Mouse (Mus musculus) midbrain, embryonic 13.5 days (tissue): ENCODE data around the gene Ppp4r3a. TPM values are rescaled to one million over a fixed set of nuclear protein-coding genes. Genes with fewer than 3 reads are reported as not detected.
A peak's percentile ranks its signal among the peaks of the same experiment; 100 is the strongest.

ENCODE experiments used
- ATAC-seq: fragments of 200-750 bp; cut with Nextera tagmentation; 2 replicates; pipeline ENCODE4 v1.8.0; 2017; ENCODE audit warnings: mild to moderate bottlenecking, moderate TSS enrichment, moderate library complexity
- H3K27ac ChIP-seq: fragments of 300-500 bp; sonication (generic); 2 replicates; pipeline ENCODE4 v1.5.1; 2015; ENCODE audit warnings: inconsistent platforms, mild to moderate bottlenecking, moderate library complexity
- H3K27me3 ChIP-seq: fragments of 300-500 bp; sonication (generic); 2 replicates; pipeline ENCODE4 v1.6.1; 2015; ENCODE audit warnings: mild to moderate bottlenecking, inconsistent platforms
- H3K36me3 ChIP-seq: fragments of 300-500 bp; sonication (generic); 2 replicates; pipeline ENCODE4 v1.6.1; 2015; ENCODE audit warnings: mild to moderate bottlenecking, inconsistent platforms
- H3K4me1 ChIP-seq: fragments of 300-500 bp; sonication (generic); replicated peaks from 2 replicates; pipeline ENCODE4 v1.6.1; 2015; ENCODE audit warnings: inconsistent platforms
- H3K4me2 ChIP-seq: fragments of 300-500 bp; sonication (generic); replicated peaks from 2 replicates; pipeline ENCODE4 v1.6.1; 2015; ENCODE audit warnings: moderate library complexity, mild to moderate bottlenecking, inconsistent platforms
- H3K4me3 ChIP-seq: fragments of 300-500 bp; sonication (generic); replicated peaks from 2 replicates; pipeline ENCODE4 v1.5.1; 2015; ENCODE audit warnings: mild to moderate bottlenecking, inconsistent platforms
- H3K9ac ChIP-seq: fragments of 300-500 bp; sonication (generic); replicated peaks from 2 replicates; pipeline ENCODE4 v1.6.1; 2015; ENCODE audit warnings: mild to moderate bottlenecking, inconsistent platforms
- H3K9me3 ChIP-seq: fragments of 300-500 bp; sonication (generic); 2 replicates; pipeline ENCODE4 v1.6.1; 2016; ENCODE audit warnings: mild to moderate bottlenecking, inconsistent platforms
- WGBS: fragments of 180-500 bp; shearing (Covaris S2); methylation state at CpG from one replicate; pipeline ENCODE4 v1.1.7; 2015; 5-methylcytosine and 5-hydroxymethylcytosine counted together
- polyA plus RNA-seq: library from polyadenylated mRNA; unstranded; fragments of >200 nt; fragmentation: Nextera tagmentation; extraction: Ambion mirVana; gene quantifications from 2 replicates; pipeline ENCODE4 v1.2.1, GENCODE M21; 2015

Gene Ppp4r3a
- polyA plus RNA-seq, 1 experiment from 2014 or later: 37.6 TPM

DNA sequence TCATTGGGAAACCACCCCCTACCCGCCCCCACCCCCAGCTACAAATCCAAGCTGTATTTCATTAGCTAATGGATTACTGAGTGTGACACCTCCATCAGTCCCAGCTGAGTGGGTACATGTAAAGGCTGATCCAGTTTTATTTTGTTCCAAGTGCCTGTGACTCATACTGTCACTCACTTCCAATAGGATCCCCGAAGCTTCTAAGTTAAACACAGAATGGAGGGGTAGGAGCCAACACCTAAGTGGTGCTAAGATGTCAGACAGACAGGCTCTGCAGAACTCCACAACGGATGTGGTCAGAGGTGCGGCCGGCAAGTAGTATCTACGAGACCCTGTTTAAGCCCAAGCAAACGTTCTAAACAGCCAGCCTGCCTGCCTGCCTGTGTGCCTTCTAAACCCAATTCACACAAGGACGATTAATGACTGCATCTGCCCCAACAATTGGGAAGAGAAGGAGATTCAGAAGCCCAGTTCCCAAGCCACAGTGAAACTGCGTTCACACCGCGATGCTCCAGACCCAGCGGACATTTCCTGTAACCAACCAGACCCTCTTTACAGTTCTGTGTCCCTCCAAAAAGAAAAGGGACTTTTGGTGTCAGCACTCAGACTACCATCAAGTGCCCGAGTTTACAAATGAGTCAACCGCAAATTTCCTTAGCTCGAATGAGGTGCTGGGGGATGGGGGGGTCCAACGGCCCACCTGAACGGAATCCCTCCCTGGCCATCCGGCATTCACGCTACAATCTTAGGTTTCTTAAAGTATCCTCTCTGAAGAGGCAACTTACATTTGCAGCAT, 55.9 kb downstream of the Ppp4r3a start:
- ATAC-seq: no peak
- H3K4me2 ChIP-seq: peak overlapping the region; percentile 77
- H3K4me3 ChIP-seq: peak overlapping the region; percentile 80
- H3K9ac ChIP-seq: peak overlapping the region; percentile 89
- no peaks in the 10 kb centered on the region for H3K36me3 ChIP-seq
- H3K27me3 ChIP-seq: peaks cover 6% of the 10 kb centered on the region; the same call in 1 of the 2 replicates
- peaks cover 56% of the 10 kb centered on the region for H3K4me1 ChIP-seq
- H3K9me3 ChIP-seq: no peaks in the 10 kb centered on the region
- H3K27ac ChIP-seq: peak overlapping the region; percentile 95
- WGBS: under 1% methylated on average over 19 of the region's 19 CpGs

DNA sequence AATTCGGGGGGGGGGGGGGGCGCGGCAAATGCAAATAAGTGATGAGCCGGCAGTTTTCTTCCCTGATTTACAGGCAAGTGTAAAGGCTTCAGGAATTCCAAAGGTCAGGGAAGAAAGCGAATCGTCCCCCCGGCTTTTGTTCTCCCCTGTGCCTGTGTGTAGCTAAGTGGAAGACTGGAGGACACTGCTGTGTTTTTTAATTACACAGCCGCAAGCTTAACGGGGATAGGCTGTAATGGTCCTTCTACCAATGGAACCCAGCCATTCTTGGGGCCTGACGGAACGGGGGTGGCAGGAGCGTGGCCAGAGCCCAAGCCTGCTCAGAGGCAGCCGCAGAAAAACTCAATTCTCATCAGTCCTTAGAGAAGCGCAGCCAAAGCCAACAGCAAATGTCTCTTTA, 56.6 kb downstream of the Ppp4r3a start:
- H3K4me2 ChIP-seq: peak overlapping the region; percentile 77
- peaks cover 1% of the 10 kb centered on the region for H3K36me3 ChIP-seq
- peak overlapping the region; percentile 89 for H3K9ac ChIP-seq
- ATAC-seq: no peak
- H3K9me3 ChIP-seq: no peaks in the 10 kb centered on the region
- peak overlapping the region; percentile 80 for H3K4me3 ChIP-seq
- under 1% methylated on average over 14 of the region's 14 CpGs for WGBS
- peak overlapping the region; percentile 9; the same call in 1 of the 2 replicates for H3K27ac ChIP-seq
- peaks cover 6% of the 10 kb centered on the region; the same call in 1 of the 2 replicates for H3K27me3 ChIP-seq
- peaks cover 59% of the 10 kb centered on the region for H3K4me1 ChIP-seq

DNA sequence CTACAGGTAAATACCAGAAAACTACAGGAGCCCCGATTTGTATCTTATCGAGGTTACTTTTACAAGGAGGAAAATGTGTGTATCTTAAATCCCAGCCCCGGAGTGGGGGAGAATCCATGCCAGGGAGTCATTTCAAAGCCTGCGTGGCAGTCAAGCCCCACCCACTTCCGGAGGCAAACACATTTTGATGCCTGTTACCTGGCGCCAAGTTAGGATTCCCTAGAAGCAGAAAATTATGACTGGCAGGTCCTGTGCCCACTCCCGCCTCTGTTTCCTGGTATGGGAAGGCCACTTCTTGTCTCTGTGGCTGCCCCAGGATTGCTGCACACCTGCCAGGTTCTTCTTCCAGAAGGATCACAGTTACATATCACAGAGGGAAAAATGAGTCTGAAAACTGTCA, 57.0 kb downstream of the Ppp4r3a start:
- no peaks in the 10 kb centered on the region for H3K9me3 ChIP-seq
- WGBS: 45% methylated on average over 7 of the region's 7 CpGs
- H3K4me3 ChIP-seq: peak overlapping the region; percentile 80
- 0 out of 2 replicates have a peak overlapping the region, but pooled peaks have one; percentile 9 for H3K27ac ChIP-seq
- H3K9ac ChIP-seq: peak overlapping the region; percentile 89
- peaks cover 6% of the 10 kb centered on the region; the same call in 1 of the 2 replicates for H3K27me3 ChIP-seq
- H3K36me3 ChIP-seq: peaks cover 6% of the 10 kb centered on the region
- peaks cover 59% of the 10 kb centered on the region for H3K4me1 ChIP-seq
- peak overlapping the region; percentile 77 for H3K4me2 ChIP-seq
- ATAC-seq: no peak

DNA sequence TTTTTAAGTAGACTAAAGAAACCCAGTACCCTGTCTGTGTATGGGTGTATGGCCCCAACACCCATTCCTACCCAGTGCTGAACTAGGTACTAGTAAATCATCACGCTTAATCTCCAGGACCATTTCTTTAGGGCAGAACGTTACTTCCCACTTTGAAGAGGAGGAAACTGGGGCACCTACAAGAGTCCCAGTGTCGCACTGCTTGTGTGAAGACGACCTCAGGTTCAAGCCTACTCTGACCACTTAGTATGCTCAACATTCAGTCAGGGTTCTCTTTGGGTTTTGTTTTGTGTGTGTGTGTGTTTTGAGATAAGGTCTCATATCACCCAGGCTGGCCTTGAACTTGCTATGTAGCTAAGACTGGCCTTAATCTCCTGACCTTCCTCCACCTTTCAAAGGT, 57.5 kb downstream of the Ppp4r3a start:
- H3K36me3 ChIP-seq: peaks cover 11% of the 10 kb centered on the region
- H3K27ac ChIP-seq: no peak overlapping the region
- 82% methylated on average over 4 of the region's 4 CpGs for WGBS
- peak overlapping the region; percentile 77 for H3K4me2 ChIP-seq
- peaks cover 6% of the 10 kb centered on the region; the same call in 1 of the 2 replicates for H3K27me3 ChIP-seq
- peak overlapping the region; percentile 80 for H3K4me3 ChIP-seq
- no peak for ATAC-seq
- H3K9ac ChIP-seq: no peak overlapping the region
- H3K9me3 ChIP-seq: no peaks in the 10 kb centered on the region
- peaks cover 59% of the 10 kb centered on the region for H3K4me1 ChIP-seq

DNA sequence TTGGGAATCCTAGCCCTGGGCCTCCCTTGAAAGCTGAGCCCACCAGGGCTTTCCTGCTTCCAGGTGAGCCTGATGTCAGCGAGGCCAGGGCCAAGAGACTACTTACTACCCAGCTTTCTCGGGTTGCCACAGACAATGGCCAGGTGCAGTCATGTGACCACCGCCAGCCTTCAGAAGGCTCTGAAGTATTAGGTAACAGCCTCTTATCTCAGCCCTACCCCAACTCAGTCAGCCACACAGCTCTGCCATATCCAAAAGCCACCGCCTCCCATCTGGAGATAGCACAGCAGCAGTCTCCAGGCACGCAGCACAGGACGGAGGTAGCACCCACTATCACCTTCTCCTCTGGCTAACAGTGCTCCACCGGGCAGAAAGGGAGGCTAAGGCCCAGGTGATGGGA, 58.1 kb downstream of the Ppp4r3a start:
- ATAC-seq: no peak
- Histone ChIP-seq H3K27me3 (peaks cover 6% of the 10 kb centered on the region; the same call in 1 of the 2 replicates), H3K36me3 (peaks cover 15% of the 10 kb centered on the region), H3K27ac (no peak overlapping the region), H3K4me3 (no peak overlapping the region; the same call in 1 of the 2 replicates), H3K4me2 (peak overlapping the region; percentile 77), H3K9ac (0 out of 2 replicates have a peak overlapping the region, but pooled peaks have one; percentile 12), H3K4me1 (peaks cover 59% of the 10 kb centered on the region), H3K9me3 (no peaks in the 10 kb centered on the region)
- WGBS: 74% methylated on average over 7 of the region's 7 CpGs

DNA sequence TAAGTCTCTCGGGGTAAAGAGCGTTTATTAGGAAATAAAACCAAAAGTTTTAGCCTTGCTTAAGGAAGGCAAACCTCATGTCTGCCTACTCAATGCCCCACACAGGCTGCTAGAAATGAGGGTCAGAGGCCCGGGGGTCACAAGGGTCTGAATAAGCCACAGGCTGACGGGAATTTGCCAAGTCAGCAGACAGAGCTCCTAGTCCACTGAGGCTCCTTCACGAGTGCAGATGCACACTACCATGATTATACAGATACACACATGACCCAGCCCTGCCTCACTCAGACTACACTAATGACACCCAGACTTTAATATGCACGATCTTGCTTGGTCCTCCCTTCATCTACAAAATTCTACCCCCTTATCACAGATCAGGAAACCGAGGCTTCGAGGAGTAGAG, 58.7 kb downstream of the Ppp4r3a start:
- H3K4me3 ChIP-seq: no peak overlapping the region
- no peak overlapping the region for H3K27ac ChIP-seq
- peaks cover 6% of the 10 kb centered on the region; the same call in 1 of the 2 replicates for H3K27me3 ChIP-seq
- 68% methylated on average over 8 of the region's 8 CpGs for WGBS
- no peak overlapping the region for H3K9ac ChIP-seq
- no peaks in the 10 kb centered on the region for H3K9me3 ChIP-seq
- peaks cover 15% of the 10 kb centered on the region for H3K36me3 ChIP-seq
- H3K4me1 ChIP-seq: peaks cover 60% of the 10 kb centered on the region
- peak overlapping the region; percentile 77 for H3K4me2 ChIP-seq
- no peak for ATAC-seq

DNA sequence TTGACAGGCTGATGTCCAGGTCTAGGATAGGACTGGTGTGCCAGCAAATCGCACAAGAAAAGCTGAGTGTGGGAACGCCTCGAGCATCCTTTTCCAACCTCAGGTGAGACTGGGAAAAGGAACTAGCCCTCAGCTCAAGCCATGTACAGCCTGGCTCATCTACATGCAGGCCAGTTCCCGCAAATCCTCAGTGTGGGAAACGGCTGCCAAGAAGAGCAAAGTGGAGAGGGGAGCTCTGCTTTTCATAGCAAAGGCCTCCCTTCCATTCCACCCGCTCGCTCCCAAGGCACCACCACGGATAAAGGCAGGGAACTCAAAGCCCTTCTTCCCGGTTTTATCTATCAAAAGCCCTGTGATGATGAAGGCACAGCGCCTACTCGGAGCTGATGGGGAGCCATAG, 60.4 kb downstream of the Ppp4r3a start:
- H3K27ac ChIP-seq: peak overlapping the region; percentile 61
- H3K27me3 ChIP-seq: peaks cover 6% of the 10 kb centered on the region; the same call in 1 of the 2 replicates
- ATAC-seq: no peak
- whole genome bisulfite sequencing: 66% methylated on average over 11 of the region's 11 CpGs
- H3K4me2 ChIP-seq: 0 out of 2 replicates have a peak overlapping the region, but pooled peaks have one; percentile 7
- peaks cover 75% of the 10 kb centered on the region for H3K4me1 ChIP-seq
- no peak overlapping the region for H3K4me3 ChIP-seq
- peaks cover 15% of the 10 kb centered on the region for H3K36me3 ChIP-seq
- no peaks in the 10 kb centered on the region for H3K9me3 ChIP-seq
- 0 out of 2 replicates have a peak overlapping the region, but pooled peaks have one; percentile 28 for H3K9ac ChIP-seq

DNA sequence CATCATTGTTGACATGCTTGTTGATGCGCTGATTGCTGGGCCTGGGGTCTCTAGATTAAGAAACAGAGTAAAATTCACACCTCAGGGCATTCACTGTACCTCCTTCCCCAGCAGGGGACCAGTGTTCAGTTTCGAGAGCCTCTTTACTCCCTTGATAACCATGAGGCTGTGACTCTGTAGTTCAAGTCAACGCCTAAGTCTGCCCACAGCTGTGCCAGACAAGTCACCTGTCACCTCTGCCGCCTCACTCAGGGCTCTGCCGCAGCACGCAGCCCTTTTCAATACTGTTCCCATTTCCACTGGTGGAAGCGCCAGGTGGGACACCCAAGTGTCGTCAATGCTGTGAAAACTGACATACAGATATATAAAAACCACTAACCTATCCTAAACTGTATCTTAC, 61.1 kb downstream of the Ppp4r3a start:
- 0 out of 2 replicates have a peak overlapping the region, but pooled peaks have one; percentile 61 for H3K27ac ChIP-seq
- H3K36me3 ChIP-seq: peaks cover 15% of the 10 kb centered on the region
- no peaks in the 10 kb centered on the region for H3K9me3 ChIP-seq
- no peak overlapping the region for H3K4me2 ChIP-seq
- peaks cover 75% of the 10 kb centered on the region for H3K4me1 ChIP-seq
- no peak overlapping the region for H3K9ac ChIP-seq
- 92% methylated on average over 8 of the region's 8 CpGs for WGBS
- ATAC-seq: no peak
- H3K4me3 ChIP-seq: no peak overlapping the region
- H3K27me3 ChIP-seq: peaks cover 6% of the 10 kb centered on the region; the same call in 1 of the 2 replicates

DNA sequence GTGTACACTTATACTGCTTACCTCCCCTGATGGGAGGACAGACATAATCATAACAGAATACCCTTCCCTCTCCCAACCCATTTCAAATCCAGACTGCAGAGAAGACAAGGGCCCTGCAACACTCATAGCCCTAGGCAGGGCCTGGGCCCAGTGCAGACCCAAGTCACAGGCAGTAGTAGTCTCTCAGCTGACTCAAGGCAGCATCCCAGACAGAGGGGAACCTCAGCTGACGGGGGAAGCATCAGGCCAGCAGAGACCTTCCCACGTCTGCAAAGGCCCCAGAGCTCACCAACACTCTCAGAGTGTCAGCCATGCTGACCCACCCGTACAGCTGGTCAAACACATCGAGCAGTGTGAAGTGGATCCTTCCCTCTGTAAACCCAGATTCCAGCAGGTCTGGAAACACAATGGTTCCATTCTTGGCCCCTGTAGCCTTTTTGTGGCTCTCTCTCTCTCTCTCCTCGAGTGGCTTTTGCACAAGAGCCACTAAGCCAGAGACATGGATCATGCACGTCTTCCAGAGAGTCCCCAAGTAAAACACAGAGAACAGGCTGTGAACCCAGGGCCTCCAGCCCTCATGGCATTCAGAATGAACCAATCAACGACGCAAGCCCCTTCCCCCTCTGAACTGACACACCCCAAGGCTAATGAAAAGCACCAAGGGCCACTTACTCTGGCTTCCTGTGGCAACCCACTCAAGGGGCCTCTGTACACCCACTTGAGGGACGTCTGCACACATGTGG, 61.8 kb downstream of the Ppp4r3a start:
- no peaks in the 10 kb centered on the region for H3K9me3 ChIP-seq
- no peak overlapping the region for H3K27ac ChIP-seq
- peaks cover 6% of the 10 kb centered on the region; the same call in 1 of the 2 replicates for H3K27me3 ChIP-seq
- WGBS: 68% methylated on average over 9 of the region's 9 CpGs
- H3K4me1 ChIP-seq: peaks cover 71% of the 10 kb centered on the region
- H3K4me2 ChIP-seq: no peak overlapping the region
- H3K4me3 ChIP-seq: no peak overlapping the region
- no peak overlapping the region for H3K9ac ChIP-seq
- no peak for ATAC-seq
- H3K36me3 ChIP-seq: peaks cover 15% of the 10 kb centered on the region

DNA sequence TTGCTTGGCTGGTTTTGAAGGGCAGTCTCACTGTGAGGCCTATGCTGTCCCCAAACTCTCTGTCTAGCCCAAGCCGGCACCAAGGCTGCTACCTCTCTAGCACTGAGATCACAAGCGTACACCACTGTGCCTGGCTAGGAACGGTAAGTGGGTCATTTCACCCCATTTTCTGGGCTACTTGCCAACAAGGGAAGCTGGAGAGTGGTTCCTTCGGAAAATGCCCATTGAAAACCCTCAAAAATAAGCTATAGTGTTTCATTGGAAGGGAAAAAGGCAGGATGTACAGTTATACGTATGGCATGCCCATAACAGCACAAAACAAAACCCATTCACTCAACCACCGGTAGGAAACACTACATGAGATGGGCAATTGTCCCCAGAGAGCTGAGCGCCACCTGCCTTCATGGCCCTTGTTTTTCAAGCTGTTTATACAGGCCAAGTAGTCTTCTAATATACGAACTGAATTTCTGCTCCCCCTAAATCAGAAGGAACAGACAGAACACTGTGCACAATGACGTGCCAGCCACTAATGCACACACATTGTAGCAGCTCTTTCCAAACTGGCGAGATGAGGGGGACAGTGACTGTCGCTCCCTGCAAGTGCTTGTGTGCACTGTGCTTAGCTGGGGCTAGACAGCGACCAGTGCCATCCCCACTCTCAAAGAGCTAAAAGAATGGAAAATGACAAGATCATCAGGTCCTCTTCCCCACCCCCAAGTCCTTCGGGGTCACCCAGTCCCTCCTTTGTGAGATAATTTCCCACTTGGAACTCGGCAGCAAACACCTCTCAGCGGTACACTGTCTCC, 63.1 kb downstream of the Ppp4r3a start:
- H3K4me1 ChIP-seq: peaks cover 70% of the 10 kb centered on the region
- no peak for ATAC-seq
- no peak overlapping the region for H3K9ac ChIP-seq
- peaks cover 15% of the 10 kb centered on the region for H3K36me3 ChIP-seq
- 0 out of 2 replicates have a peak, but pooled peaks cover 2% of the 10 kb centered on the region for H3K27me3 ChIP-seq
- no peak overlapping the region for H3K27ac ChIP-seq
- 81% methylated on average over 15 of the region's 15 CpGs for WGBS
- no peak overlapping the region for H3K4me3 ChIP-seq
- H3K9me3 ChIP-seq: no peaks in the 10 kb centered on the region
- H3K4me2 ChIP-seq: no peak overlapping the region

DNA sequence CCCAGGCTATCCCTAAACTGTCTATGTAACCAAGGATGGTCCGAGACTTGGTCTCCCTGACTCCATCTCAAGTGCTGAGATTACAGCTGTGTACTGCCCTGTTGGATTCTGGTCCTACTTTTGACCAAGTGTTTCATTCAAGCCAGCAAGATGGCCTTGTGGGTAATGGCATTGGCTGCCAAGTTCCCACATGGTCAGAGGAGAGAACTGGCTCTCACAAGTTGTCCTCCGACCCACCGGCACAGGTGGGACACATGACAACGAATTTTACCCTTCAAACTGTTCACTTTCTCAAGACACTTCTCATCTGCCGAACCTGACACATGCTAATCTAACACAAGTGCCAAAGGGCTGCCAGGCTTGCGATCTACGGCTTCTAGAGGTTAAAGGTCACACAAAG, 64.1 kb downstream of the Ppp4r3a start:
- H3K9ac ChIP-seq: no peak overlapping the region
- H3K4me1 ChIP-seq: peaks cover 69% of the 10 kb centered on the region
- peaks cover 15% of the 10 kb centered on the region for H3K36me3 ChIP-seq
- WGBS: 93% methylated on average over 7 of the region's 7 CpGs
- no peak overlapping the region for H3K4me2 ChIP-seq
- H3K4me3 ChIP-seq: no peak overlapping the region
- 0 out of 2 replicates have a peak, but pooled peaks cover 2% of the 10 kb centered on the region for H3K27me3 ChIP-seq
- no peaks in the 10 kb centered on the region for H3K9me3 ChIP-seq
- no peak for ATAC-seq
- peak overlapping the region; percentile 59; the same call in 1 of the 2 replicates for H3K27ac ChIP-seq
